Mouse (Mus musculus) ZHBTc4 (cell line): ENCODE measurements around the gene Jhy.
A peak's percentile ranks its signal among the peaks of the same experiment; 100 is the strongest.

Experiments used
- DNase-seq: peaks from one replicate; pipeline ENCODE4 v3.0.0-alpha.2; 2011; ENCODE audit warnings: low read depth, low spot score

The Jhy gene

DNA sequence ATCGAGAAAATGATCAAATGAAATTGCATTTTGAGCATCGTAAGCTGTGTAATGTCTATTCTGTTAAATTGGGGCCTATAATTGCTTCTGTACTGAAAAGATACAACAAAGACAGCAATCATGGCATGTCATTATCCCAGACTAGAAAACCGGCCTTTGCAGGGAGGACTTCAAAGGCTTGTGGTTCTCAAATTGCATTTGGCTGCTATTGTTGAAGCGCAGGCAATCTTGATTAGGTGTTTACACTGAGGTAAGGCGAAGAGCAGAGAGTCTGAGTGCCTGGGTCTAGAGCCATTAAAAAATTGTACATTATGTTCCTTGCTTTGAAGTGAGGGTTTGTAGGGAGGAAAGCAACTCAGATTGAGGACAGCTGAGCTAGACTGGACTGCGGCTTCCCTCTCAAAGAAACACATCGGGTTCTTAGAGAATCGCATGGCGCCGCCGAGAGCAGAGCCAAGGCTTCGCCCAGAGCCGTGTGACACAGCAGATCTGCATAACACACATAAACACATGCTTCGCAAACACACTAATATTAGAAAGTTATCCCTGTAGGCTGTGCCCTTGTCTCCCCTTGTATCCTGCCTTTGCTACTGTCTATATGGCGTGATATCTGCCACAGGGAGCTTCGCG is 36.5 kb downstream of the Jhy start:
- DNase-seq: no peak

DNA sequence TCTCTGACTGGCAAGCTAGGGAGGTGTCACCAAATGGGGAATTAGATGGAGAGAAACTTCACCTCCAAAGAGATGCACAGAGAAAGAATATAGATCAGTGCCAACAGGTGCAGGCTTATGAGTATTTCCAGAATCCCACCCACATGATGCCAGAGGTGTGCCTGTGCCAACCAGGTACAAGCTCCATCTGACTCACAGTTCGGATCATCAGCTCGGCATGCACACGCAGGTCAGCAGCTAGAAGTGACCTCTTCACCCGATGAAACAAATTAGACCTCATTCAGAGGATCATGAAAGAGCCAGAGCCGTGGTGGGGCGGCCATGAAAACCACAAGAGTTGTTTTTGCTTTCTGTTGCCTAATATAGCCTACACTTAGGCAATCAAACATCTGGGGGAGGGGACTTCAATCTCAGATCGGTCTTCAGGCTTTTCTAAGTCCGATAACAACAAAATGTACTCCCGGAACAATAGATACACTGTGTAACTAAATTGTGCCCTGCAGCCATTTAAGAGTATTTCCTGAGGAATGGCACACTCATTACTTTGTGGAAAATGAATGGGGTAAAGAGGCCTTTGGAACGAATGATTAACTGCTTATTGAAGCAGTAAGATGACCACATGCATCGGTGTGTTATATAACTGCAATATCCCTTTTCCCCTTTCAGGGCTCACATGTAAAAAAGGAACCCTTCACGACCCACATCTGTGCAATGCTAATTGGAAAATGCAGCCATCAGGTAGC is 45.9 kb downstream of the Jhy start:
- DNase-seq: no peak

DNA sequence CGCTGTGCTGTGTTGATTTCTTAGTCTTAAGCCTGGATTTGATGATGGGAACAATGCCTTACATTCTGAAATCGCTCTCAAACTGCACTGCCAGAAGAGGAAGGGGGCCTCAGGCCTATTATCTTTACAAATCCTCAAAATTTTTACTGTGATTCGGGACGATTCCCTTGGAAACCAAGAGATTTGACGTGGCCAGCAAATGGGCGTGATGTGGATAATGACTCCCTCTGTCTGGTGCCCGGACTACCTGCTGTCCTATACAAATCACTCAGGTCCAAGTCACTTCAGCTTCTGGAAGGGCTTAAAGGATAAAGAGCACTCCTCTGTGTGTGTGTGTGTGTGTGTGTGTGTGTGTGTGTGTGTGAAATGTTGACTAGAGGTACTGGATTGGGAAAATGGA is 55.0 kb downstream of the Jhy start:
- no peak for DNase-seq

DNA sequence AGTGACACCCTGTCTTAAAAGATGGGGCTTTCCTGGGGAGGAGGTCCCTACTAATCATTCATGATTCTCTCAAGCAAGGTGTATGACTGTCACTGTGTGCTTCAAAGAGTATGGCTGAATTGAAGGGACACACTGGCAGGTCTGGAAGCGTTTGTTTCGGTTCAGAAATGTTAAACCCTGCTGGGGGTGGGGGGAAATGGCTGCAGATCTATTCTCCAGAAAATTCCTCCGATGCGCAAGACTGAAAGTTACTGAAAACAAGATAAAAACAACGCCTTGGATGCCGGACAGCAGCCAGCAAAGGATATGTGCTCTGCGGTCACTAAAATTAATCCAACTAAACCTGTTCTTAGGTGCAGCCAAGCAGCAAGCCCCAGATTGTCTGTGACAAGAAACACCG is 55.5 kb downstream of the Jhy start:
- DNase-seq: no peak

DNA sequence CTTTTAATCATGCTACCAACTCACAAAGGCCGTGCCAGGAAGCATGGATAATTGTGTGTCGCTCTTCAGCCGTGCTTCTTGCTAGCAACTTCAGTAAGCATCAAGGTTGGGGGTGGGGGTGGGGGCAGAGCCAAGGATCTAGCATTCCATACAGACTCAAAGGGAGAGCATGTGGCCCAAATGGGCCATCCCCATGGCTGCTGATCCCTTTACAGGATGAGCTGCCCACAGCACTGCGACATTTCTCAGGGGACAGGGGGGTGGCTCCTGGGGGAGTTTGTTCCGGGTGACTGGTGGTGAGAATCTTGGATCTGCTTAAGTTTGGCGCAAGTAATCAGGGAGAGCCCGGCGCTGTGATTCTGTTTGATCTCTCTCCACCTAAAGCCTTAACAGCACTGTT is 56.5 kb downstream of the Jhy start:
- no peak for DNase-seq

DNA sequence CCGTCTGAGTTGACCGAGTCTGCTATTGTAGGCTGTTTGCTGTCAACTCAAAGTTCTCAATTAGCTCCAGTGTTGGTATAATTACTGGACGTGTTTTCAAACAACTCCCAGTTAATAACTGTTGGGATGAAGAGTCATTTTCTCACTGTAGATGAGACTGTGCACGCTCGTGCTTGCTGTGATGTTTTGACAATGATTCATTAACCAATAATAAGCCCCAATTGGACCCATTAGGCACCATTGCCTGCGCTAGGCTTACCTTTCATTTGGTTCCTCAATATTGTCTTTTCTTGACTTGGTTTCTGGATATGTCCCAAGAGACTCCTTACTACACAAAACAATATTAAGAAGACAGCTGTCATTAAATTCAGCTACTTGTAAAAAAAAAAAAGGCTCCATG is 71.5 kb downstream of the Jhy start:
- no peak for DNase-seq

DNA sequence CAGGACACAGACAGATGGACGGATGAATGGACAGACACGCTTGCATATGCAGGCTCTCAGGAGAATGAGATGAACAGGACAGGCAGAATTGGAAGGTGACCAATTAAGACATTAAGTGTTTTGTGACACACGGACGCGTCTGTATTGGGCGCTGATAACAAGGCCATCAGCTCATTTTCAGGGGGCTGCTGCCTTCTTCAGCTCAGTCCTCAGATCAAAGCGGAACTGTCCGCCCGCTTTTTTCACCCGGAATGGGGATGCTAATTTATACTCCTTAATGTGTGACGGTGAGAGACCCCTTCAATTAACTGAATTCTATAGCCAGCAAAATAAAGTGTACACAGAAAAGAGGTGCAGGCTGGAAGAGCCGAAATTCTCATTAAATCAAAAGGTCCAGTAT is 74.5 kb downstream of the Jhy start:
- DNase-seq: no peak

DNA sequence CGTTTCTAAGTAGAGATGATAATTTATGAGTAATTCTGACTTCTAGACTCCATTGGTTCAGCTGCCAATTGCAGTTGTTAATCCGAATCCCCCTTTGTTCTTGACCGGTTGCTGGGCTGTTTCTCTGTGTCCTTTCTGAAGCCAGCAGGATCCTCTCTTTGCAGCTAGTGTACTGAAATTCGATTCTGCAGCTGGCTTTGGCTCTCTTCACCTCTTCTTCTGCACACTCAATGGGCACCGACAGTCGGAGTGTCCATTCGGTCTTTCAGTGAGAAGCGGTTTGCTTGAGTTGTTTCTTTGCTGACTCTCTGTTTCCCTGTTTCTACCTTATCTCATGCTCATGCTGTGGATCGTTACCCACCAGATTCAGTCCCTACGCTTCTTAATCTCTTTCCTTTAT is 78.2 kb downstream of the Jhy start:
- no peak for DNase-seq

DNA sequence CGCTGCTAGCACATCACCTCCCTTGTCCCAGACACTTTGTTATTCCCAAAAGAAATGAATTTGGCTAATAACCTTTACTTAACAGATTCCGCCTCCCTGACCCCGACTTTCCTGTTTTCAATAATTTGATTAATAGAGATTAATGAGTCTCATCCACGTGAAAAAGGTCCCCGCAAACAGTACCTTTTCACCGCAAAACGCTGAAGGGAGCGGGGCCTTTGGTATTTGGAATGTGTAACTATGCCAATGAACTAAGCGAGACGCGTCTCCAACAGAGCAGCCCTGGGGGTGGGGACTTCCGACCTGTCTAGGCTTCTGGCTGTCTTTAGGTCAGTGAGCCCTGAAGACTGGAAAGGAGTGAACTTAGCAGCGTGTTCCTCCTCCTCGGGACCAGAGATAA is 84.9 kb downstream of the Jhy start:
- peak; percentile 66 for DNase-seq

DNA sequence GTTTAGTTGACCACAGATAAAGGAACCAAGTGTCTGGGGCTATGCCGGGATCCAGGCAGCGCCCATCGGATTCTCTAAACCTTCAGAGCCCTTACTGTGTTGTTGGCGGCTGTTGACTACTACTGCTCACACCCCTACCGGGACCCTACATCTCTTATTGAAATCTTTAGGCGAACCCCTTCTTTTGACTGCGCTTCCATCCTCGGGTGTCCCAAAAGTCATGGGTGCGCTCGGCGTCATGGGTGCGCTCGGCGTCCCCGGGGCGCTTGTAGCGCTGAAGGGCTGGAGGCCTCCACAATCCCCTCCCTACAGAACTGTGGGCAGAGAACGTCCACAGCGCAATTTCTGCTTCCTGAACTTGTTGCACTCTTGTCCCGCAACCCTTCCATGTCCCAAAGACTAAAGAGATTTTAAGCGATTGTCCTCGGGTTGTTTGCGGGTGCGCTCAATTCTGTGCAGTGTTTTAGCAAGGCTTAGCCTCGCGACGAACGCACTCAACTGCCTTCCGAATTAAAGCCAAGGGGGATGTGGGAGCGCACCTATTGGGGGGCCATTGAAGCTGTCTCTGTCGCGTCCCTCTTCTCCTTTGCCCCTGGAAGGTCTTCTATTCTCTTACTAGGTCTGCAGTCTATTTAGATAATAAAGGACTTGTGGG is 85.5 kb downstream of the Jhy start:
- DNase-seq: no peak

DNA sequence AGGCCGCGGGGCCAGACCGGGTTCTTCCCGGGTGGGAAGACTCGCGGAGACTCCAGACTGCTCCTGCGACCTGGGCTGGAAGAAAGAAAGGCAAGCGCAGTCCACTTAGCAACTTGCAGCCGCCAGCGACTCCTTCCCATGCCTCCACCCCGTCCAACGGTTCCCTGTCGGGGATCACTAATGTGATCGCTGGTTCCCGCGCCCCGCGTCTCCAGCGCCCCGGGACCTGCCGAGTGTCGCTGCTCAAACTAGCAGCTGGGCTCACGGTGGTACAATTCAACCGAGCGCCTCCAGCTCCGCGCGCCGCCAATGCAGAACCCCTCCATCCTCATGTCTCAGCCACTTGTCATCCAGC is 86.1 kb downstream of the Jhy start:
- peak; percentile 59 for DNase-seq

DNA sequence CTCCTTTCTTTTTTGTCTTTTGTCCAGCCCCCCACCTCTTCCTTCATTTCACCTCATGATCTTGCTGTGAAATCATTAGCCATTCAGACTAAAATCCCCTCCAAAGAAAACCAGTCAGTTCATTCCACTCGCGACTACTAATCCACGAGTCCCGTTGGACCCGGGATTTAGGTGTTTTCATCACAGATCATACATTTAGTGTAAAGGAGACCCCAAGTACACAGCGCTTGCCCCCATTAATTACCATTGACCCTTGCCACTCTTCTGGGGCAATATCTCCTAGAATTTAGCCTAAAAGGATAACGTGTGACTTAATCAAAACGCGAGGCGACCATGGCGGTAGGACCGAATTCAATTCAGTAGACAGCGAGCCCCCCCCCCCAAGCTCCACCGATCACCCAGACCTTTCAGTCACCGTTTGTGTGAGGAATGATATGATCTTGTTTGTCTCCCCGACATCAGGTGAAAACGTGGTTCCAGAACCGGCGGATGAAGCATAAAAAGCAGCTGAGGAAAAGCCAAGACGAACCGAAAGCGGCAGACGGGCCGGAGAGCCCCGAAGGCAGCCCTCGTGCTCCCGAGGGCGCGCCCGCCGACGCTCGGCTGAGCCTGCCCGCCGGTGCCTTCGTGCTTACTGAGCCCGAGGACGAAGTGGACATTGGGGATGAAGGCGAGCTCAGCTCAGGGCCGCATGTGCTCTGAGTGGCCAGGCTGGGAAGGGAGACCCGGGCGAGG is 86.6 kb downstream of the Jhy start:
- DNase-seq: peak; percentile 51

DNA sequence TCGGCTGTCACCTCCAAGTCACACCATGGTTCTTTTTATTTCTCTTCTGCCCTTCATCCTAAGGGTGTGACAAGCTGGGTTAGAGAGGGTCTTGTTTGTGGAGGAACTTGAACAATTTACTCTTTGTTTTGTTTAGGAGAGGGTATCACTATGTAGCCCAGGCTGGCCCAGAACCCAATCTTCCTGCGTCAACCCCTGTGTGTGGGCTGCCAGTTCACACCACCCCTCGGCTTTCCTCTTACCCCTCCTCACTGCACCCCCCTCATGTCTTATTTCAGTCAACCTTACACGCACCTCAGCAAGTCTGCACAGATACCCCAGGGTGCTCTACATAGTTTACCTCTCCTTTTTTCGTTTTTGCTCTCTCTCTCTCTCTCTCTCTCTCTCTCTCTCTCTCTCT is 87.2 kb downstream of the Jhy start:
- no peak for DNase-seq

DNA sequence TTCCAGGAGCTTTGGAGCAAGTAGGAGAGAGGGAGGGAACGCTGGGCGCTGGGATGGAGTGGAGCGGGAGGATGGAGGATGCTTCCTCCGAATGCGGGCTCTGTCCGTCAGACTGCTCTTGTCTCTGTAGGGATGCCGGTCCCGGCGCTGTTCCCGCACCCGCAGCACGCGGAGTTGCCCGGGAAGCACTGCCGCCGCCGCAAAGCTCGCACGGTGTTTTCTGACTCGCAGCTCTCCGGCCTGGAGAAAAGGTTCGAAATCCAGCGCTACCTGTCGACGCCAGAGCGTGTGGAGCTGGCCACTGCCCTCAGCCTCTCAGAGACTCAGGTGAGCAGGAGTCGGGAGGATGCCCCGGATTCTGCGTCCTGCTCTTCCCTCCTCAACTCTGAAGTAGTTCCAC is 87.8 kb downstream of the Jhy start:
- peak; percentile 43 for DNase-seq

DNA sequence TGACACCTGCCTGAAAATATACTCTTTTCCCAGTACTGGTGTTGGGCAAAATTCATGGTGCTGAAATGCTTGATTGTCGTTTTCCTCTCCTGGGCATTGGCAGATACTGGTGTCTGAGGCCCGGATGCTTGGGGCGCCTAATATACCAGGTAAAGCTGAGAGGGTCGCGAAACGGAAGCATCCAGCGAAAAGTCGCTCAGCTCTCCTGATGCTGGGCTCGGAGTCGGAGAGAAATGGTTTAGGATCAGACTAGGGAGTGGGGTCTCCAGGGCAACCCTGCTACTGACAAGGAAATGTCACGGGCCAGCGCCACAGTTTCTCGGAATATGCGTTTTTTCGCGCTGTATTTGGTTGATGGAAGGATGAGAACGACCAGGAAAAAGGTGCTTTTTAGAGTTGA is 88.5 kb downstream of the Jhy start:
- no peak for DNase-seq

DNA sequence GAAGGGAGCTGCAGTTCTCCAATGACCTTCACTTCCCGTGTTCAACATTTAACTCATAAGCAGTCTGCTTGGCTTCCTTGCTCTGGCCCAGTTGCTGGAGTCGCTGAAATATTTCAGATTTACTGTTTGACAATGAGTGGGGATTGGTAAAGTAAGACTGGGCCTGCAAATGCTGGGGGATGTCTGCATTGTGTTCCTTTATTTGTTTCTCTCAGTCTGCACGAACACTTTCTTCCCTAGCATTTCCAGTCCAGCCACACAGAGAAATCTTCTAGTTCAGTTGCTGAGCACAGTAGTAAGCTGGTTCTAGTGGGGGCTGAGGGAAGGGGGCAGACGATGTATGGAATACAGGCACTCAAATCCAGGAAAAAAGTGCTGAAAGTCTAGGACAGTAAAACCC is 89.0 kb downstream of the Jhy start:
- DNase-seq: no peak

DNA sequence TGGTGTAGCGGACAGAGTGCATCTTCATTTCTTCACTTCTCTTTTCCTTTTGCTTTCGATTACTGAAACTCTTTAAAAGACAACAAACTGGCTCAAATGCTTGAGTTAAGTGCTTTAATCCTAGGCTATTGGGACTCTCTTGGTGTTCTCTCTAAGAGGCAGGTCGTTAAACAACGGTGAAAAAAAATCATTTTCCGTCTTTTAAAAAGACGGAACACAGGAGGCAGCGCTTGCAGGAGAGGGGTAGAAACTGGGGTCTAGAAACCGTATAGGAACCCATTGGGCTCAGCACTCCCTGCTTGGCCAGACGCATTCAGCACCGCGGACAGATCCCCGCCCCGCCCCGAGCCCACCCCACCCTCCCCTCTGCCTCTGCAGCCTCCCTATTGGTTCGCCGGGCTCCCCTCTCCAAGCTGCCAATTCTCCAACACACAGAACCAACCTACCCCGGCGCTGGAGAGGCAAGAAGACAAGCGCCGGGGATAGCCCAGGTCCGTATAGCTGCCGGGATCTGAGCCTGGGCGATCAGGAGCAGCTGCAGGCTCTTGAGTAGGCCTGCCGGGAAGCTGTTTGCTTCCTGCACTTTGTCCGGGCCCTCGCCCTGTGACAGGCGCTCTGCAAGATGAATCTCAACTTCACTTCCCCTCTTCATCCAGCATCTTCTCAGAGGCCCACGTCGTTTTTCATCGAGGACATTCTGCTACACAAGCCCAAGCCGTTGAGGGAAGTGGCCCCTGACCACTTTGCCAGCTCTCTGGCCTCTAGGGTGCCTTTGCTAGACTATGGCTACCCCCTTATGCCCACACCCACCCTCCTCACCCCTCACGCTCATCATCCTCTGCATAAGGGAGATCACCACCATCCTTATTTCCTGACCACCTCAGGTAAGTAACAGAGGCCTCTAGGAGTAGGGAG is 90.1 kb downstream of the Jhy start, which contains the start of gene Bsx:
Bsx (plus strand) TSS at position 572 of the 915 bp plus-strand sequence.
- peak; percentile 87 for DNase-seq

DNA sequence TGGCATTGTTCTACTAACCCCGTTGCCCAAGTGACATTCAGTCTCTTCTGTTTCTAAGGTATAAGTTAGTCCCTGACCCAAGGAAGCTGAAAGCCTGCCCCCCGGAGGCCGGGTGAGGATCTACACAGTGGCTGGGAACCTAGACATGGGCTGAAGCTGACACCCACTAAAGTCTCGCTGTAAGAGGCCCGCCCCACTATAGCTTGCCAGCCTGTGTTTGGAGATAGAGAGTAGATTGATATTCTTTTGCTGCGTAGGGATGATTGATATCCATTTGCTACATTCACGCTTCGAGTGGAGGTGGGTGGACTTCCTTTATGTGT is 91.8 kb downstream of the Jhy start:
- peak; percentile 69 for DNase-seq

DNA sequence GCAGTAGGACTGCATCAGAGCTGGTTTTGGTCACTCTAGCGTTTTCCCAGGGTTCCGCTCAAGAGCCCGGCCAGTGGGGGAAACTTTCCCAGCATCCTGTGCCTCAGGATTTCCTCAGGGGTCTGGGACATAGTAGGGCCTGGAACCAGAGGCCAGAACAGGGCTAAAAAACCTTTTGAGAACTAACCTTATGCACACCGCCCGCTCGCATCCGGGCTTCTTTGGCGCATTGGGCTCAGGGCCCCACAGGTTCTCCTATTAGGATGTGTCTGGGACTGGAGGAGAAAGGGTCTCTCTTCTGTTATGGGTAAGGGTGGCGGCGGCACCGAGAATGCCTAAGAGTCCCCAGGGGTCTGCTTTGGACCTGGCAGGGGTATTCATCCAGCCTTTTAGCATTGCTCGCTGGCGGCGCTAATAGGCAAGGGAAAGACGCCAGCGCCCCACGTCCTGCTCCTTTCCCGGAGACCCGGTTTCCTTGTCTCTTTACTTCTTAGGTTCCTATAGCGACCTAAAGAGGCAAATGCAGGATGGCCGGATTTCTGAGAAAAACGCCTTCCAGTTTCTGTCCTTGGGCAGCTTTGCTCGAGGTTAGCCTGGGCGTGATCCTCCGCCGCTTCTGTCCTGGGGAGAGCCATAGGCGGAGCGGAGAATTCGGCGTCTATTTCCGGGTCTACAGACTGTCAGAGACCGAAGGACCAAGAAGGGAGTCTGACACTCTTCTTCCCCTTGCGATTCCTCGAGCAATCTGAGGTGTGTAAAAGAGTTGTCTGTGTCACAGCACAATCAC is 92.4 kb downstream of the Jhy start:
- DNase-seq: peak; percentile 16

DNA sequence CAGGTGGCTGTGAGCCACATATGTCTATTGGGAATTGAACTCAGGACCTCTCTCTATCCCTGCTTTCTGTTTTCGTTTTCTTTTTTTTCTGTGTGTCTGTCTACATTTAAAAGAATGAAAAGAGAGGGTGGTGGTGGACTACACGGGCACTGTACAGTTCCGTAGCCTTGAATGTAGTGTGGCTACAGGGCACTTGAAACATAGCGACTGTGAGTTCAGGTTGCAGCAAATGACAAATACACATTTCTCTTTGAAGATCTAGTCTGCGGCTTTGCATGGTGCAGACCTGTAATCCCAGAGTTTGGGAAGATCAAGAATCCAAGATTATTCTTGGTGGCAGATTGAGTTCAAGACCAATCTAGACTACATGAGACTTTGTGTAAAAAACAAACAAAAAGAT is 93.6 kb downstream of the Jhy start:
- DNase-seq: no peak

DNA sequence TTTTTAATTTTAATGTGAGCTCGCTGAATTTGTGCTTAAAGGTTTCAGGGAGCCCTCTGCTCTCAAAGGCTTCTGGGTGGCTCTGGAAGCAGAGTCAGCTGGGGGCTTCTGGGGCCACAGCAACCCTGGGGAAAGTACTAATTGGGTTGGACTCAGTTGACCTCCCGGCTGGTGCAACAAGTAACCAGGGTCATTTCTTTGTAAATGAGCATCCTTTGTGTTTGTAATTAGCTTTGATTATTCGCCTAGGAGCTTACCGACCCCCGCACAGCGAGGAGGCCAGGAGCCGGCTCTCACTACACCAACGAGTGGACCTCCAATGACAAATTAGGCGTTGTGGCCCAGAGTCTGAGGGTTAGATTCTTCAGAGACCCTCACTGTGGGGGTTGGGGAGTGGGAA is 104.7 kb downstream of the Jhy start:
- peak; percentile 47 for DNase-seq
